Mouse (Mus musculus) urinary bladder, adult 2 months (tissue): ENCODE results near the gene Sash1. TPM values are rescaled to one million over a fixed set of nuclear protein-coding genes. Genes with fewer than 3 reads are reported as not detected.
"Not testable (repeated sequence)": the region's sequence is repeated elsewhere in the genome, so short reads cannot be mapped to it uniquely, and the experiment has no call there.

Experiments
- DNase-seq: peaks from one replicate; pipeline ENCODE4 v3.0.0; 2022; ENCODE audit warnings: low spot score
- polyA plus RNA-seq: library from polyadenylated mRNA; depleted of rRNA; stranded (reverse); fragments of >200 nt; gene quantifications from 2 replicates; pipeline ENCODE4 v1.2.3, GENCODE M21; 2012

Gene Sash1
- polyA plus RNA-seq, 1 experiment = 30.4 TPM

GRCm38 (mm10) chr10:8757429-8757931 is 128.4 kb downstream of the Sash1 start:
- DNase-seq = no peak

GRCm38 (mm10) chr10:8756604-8757354 is 129.1 kb downstream of the Sash1 start:
- DNase-seq = no peak

- no peak for DNase-seq
These were observed 132.5 kb downstream of the Sash1 start for GRCm38 (mm10) chr10:8753377-8753776.

GRCm38 (mm10) chr10:8752436-8752835 is 133.4 kb downstream of the Sash1 start:
- DNase-seq = no peak

GRCm38 (mm10) chr10:8749537-8749936 is 136.3 kb downstream of the Sash1 start:
- DNase-seq = no peak

DNA sequence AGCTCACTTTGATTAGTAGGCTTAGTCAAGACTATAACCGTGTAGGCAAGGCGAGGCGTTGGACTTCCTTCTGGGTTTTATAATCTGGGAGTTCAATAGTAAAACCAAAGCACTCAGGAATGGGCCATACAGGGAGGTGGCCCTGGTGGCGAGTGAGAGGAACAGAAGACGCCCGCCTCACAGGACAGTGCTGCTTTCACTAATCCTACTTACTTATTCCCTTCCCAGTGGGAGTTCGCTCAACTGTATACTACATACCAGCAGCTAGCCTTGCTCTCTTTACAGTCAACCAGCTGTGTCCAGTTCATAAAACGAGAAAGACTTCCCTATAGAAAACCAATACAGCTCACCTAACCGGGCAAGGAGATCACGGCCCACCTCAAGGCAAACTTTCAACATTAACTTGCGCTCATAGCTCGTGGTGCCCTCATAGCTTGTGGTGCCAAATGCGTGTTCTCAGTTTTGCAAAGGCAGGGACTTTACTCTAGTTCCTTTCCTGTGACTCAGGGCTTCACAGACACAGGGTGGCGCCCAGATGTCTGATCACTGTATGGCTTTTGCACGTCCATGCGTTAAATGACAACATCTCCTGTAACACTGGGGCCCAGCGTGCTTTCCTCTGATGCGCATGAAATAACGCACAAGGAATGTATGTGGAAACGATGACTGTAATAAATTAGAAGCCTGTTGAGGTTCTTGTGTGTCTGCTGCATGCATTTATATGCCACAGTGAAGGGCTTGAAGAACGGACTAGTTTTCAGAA is 138.2 kb downstream of the Sash1 start:
- no peak for DNase-seq

DNA sequence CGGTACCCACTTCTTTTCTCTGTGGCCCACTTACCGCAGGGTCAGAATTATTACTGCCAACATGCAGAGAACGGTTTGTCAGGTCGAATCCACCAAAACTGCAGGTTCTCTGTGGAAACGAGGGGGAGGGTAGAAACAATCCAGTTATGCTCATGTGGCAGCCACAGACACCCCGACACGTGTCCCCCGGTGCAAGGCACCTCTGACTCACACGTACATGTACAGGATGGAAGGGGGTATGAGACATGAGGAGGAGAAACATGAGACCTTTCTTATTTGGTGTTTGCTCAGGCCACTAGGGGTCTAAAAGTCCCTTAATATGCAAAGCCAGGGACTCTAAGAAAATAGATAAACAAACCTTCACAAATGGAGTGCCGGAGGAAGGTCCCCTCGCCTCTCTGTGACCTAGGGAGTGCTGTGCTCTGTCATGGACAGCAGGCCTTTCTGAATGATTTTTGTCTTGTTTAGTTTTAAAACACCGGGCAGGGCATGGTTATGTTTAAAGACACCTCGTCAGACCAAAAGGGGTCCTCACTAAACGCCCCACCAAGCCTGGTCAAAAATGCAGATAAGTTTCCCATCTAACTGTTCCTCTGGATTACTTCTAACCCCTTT is 139.7 kb downstream of the Sash1 start:
- DNase-seq = no peak

DNA sequence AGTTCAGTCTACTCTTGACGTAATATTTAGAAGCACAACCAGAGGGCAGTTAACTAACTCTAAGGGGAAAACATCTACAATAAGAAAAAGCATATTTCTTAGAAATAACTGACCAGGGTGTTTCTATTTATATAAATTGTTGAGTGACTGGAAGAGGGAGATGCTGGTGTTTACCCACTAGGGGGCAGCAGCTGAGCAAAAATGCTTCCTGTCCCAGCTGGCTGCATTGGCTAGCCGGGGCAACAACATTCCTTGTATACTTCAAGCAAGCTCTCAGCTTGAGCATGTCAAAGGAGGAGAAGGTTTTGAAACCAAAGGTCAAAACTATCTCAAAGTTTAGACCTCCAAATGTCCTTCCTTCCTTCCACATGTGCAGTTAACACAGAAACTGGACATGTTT is 143.0 kb downstream of the Sash1 start:
- no peak for DNase-seq

GRCm38 (mm10) chr10:8741505-8741904 is 144.4 kb downstream of the Sash1 start:
- no peak for DNase-seq

GRCm38 (mm10) chr10:8740797-8741196 is 145.1 kb downstream of the Sash1 start:
- DNase-seq = no peak

GRCm38 (mm10) chr10:8729387-8730337 is 156.2 kb downstream of the Sash1 start:
- DNase-seq = no peak

- no peak for DNase-seq
These were observed 166.5 kb downstream of the Sash1 start for GRCm38 (mm10) chr10:8719345-8719744.

DNA sequence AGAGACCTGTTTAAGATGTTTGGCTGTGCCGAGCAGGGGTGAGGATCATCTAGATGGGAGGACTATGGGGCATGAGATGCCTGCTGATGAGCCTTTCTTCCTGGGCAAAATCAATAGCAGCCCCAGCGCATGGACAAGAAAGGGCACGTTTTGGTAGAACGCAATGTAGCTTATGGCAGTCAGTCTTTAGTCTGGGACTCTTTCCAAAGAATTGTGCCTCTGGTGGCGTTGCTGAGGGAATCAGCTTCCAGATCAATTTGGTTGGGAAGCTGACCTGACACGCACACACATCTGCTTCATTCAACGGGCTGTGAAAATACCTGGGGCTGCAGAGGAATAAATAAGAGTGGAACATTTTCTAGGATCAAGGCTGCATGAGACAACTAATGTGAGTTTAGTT is 167.0 kb downstream of the Sash1 start:
- no peak for DNase-seq

DNA sequence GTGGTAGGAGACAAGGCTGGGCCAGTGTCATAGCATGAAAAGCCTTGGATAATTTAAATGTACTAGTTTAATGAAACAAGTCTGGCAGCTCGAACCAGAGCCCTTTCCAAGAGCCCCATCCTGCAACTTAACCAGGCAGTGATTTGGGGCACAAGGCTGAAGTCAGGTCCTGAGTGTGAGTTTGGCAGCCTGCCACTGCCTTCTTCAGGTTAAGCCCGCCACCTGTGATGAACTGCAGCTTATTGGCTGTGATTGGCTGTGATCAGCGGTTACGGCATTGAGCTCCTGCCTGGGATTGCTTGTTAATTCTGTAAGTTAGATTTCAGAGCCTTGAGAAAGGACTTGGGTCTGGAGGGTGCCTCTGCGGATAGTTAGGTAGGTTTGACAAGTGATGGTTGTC is 168.7 kb downstream of the Sash1 start:
- no peak for DNase-seq

GRCm38 (mm10) chr10:8715679-8716284 is 170.1 kb downstream of the Sash1 start:
- peak; percentile 65 for DNase-seq

DNA sequence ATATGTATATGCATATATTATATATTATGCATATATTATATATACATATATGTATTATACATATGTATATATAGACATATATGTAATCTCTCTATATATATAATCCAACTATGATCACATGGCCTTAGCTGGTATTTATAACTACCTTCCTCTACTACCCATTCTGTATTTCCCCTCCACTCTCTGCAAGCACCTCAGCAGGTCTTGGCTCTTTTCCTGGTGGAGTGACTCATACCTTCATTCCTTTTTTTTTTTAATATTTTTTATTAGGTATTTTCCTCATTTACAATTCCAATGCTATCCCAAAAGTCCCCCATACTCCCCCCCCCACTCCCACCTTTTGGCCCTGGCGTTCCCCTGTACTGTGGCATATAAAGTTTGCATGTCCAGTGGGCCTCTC is 189.2 kb downstream of the Sash1 start:
- not testable (repeated sequence) for DNase-seq

DNA sequence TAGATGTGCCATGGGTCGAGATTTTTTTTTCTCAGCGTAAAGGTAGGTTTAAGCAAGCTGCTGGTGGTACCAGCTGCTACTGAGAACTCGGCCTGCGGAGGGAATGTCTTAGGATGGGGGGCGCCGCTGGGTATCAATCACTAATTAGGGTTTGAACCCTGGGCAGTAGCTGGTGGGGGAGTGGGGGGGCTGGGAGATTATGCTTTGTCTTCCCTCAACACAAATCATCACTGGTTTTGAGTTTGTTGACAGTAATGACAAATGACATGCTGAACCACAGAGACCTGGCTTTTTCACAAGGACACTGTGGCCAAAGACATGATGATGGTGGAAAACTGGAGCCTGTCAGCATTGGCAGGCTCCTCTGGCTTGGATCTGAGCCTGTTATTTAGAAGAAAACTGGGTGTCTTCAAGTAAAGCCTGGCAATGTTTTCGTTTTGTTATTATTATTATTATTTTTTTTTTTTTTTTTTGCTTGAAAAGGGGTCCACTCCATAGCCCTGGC is 191.8 kb downstream of the Sash1 start:
- DNase-seq = no peak

DNA sequence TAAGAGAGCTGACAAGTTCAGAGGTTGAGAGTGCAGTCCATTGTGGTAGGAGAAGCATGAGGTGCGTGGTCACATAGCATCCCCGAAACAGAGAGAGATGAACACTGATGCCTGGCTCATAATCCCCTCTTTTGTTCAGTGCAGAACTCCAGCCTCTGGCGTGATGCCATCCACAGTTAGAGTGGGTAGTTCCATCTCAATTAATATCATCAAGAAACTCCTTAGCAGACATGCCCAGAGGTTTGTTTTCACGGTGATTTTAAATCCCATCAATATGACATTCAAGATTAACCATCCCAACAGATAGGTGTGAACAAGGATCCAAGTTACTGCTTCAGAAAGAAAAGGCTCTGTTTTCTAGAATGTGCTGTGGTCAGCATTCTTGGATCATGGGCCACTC is 192.3 kb downstream of the Sash1 start:
- no peak for DNase-seq

DNA sequence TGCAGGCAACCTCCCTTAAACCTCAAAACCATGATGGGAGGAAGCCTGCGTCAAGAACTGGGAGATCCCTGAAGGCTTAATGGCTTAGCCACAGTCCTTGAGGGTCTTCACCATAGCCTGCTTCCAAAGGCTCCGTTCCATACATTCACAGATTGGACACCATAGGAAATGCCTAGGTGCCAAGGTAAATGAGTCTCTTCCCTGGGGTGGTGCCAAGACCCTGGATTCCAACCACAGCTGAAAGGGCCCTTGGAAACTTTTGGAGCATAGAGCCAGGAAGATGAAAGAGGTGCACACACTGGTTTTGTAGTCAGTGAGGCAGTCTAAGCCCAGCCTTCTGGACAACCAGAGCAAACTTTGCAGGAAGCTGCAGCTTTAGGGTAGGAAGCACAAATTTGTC is 193.3 kb downstream of the Sash1 start:
- DNase-seq = no peak

- DNase-seq = no peak
These were observed 199.7 kb downstream of the Sash1 start for GRCm38 (mm10) chr10:8686219-8686618.

DNA sequence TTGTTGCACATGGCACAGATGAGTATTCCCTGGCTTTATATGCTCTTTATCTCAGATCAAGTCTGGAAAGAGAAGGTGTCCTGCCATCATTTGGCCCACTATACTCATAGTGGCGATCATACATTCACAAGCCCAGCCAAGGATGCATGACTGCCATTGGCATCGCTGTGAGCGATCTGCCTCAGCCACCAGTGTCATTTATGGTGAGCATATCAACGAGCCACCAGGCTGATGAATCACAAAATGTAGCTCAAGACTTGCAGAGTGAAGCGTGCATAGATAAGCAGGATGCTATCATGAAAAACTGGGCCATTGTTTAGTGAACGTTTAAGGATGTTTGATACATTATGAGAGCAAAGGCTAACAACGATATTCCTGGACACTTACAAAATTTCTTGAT is 200.6 kb downstream of the Sash1 start:
- no peak for DNase-seq
